Mouse (Mus musculus): ENCODE measurements around the gene Efemp1. TPM values are rescaled to one million over a fixed set of nuclear protein-coding genes. Genes with fewer than 3 reads are reported as not detected.

The Efemp1 gene
- polyA plus RNA-seq, 1 experiment from 2014 or later: 12.8 TPM

DNA sequence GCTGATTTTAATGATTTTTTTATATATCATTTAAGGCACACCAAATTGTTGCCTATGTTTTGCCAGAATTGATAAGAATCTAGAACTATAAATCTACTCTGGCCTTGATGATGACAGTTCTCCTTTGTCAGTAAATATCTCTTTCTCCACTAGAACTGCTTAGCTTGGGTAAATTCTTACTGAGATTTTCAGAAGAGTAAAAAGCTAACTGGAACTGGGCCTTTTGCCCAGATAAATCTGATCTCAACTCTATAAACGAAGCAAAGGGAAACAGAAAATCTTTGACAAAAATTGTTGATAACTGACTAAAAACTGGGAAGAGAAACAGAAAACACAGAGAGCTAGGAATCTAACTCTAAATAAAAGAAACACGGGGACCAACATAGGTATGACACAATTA lies 51.6 kb downstream of the Efemp1 start:
- WGBS: 74% methylated on average over 2 of the region's 2 CpGs

DNA sequence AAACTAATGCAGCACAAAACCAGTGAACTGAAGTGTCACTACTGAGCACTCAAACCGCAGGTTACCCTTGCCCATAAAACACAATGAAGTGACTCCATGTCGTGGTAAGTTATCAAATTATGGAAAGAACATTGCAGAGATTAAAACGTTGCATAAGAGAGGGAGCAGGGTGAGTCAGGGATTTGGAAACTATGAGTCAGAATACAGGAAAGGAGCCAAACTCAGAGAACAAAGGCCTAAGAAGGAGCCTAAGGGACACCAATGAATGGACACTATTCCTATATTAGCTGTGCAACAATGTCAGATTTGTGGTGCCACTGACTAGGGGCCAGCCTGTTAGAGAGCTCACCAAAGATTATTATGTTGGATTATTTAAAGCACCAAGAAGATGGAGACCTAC lies 53.3 kb downstream of the Efemp1 start:
- Histone ChIP-seq H3K27me3 (ENCODE audit: control insufficient read depth, insufficient read depth, low read length) (no peaks in the 10 kb centered on the region), H3K9ac (ENCODE audit: low read depth, low read length) (no peak overlapping the region), H3K4me1 (ENCODE audit: control insufficient read depth, insufficient read depth, low read length) (no peaks in the 10 kb centered on the region), H3K9me3 (ENCODE audit: control insufficient read depth, low read length) (no peaks in the 10 kb centered on the region), H3K4me2 (replicated peaks; ENCODE audit: low read depth, low read length) (no peak overlapping the region), H3K36me3 (ENCODE audit: control insufficient read depth, insufficient read depth, low read length) (no peaks in the 10 kb centered on the region), H3K27ac (ENCODE audit: low read depth, low read length) (no peak overlapping the region), H3K4me3 (ENCODE audit: low read length) (no peak overlapping the region)
- 74% methylated on average over 3 of the region's 3 CpGs for WGBS
- ATAC-seq (ENCODE audit: low FRiP score, low TSS enrichment): no peak

More for the DNA sequence above, 51.6 kb downstream of the Efemp1 start:
- Histone ChIP-seq H3K4me1 (ENCODE audit: control insufficient read depth, insufficient read depth, low read length) (no peaks in the 10 kb centered on the region), H3K27me3 (ENCODE audit: control insufficient read depth, insufficient read depth, low read length) (no peaks in the 10 kb centered on the region), H3K27ac (ENCODE audit: low read depth, low read length) (no peak overlapping the region), H3K9ac (ENCODE audit: low read depth, low read length) (no peak overlapping the region), H3K4me2 (replicated peaks; ENCODE audit: low read depth, low read length) (no peak overlapping the region), H3K9me3 (ENCODE audit: control insufficient read depth, low read length) (no peaks in the 10 kb centered on the region), H3K36me3 (ENCODE audit: control insufficient read depth, insufficient read depth, low read length) (no peaks in the 10 kb centered on the region), H3K4me3 (ENCODE audit: low read length) (no peak overlapping the region)
- no peak for ATAC-seq (ENCODE audit: low FRiP score, low TSS enrichment)

DNA sequence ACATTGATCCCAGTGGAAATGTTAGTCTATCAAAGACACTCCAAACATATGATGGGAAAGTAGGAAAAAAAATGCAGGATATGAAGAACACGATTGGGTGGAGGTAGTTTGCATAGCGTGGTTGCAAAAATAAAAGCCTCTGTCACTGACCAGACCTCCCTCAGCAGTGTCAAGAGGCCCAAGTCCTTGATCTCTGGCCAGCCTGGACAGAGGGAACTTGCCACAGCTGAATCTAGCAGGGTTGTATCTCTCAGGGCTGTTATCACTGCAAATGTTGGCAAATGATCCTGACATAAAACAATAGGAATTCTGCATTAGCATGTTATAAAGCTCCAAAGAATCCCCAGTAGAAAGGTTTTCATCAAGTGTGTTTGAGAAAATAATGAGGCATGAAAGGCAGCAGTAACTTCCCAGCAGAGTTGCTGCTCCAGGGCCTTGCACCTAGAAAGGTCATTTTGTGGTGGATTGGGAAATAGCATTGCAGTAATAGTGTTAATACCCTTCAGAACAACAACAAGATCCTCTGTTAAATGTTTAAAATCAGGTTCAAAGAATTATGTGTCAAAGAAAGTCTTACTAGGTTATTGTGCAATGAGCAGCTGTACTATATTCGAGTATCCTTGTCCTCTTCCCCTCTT lies 56.0 kb downstream of the Efemp1 start:
- ATAC-seq (ENCODE audit: low FRiP score, low TSS enrichment): no peak
- H3K4me3 ChIP-seq (ENCODE audit: low read length): no peak overlapping the region
- no peaks in the 10 kb centered on the region for H3K9me3 ChIP-seq (ENCODE audit: control insufficient read depth, low read length)
- H3K4me1 ChIP-seq (ENCODE audit: control insufficient read depth, insufficient read depth, low read length): no peaks in the 10 kb centered on the region
- WGBS: 47% methylated on average over 3 of the region's 3 CpGs
- no peaks in the 10 kb centered on the region for H3K27me3 ChIP-seq (ENCODE audit: control insufficient read depth, insufficient read depth, low read length)
- H3K9ac ChIP-seq (ENCODE audit: low read depth, low read length): no peak overlapping the region
- H3K36me3 ChIP-seq (ENCODE audit: control insufficient read depth, insufficient read depth, low read length): no peaks in the 10 kb centered on the region
- no peak overlapping the region for H3K4me2 ChIP-seq (replicated peaks; ENCODE audit: low read depth, low read length)
- H3K27ac ChIP-seq (ENCODE audit: low read depth, low read length): no peak overlapping the region

DNA sequence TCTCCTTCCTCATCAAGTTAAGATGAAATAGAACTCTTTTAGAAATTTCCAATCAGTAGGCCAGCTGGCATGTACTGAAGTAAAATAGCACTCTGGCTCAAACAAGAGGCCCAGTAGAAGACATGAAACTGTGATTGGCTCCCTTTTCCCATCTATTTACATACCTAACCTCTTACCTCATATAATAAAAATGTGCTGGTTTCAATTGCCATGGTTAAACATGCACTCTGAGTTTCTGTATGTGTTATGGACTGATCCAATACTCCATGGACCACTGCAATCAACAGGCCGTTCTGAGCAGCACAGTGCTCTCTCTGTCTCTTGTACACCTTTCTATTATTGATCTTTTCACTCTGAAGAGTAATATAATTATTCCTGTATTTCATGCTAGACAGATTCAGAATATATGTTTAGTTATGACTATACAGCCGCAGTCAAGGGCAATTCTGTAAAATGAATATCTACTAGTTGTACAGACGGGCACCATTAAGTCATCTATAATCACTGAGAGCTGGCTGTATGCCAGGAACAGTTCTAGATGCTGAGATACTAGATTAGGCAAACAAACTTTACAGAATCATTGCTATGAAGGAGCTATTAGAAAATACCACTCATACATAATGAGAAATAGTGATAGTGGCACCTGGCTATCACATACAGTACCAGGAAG lies 59.6 kb downstream of the Efemp1 start:
- Histone ChIP-seq H3K4me1 (ENCODE audit: control insufficient read depth, insufficient read depth, low read length) (no peaks in the 10 kb centered on the region), H3K4me2 (replicated peaks; ENCODE audit: low read depth, low read length) (no peak overlapping the region), H3K27ac (ENCODE audit: low read depth, low read length) (no peak overlapping the region), H3K9ac (ENCODE audit: low read depth, low read length) (no peak overlapping the region), H3K9me3 (ENCODE audit: control insufficient read depth, low read length) (no peaks in the 10 kb centered on the region), H3K36me3 (ENCODE audit: control insufficient read depth, insufficient read depth, low read length) (no peaks in the 10 kb centered on the region), H3K4me3 (ENCODE audit: low read length) (no peak overlapping the region), H3K27me3 (ENCODE audit: control insufficient read depth, insufficient read depth, low read length) (no peaks in the 10 kb centered on the region)
- 83% methylated on average over 3 of the region's 3 CpGs for WGBS
- ATAC-seq (ENCODE audit: low FRiP score, low TSS enrichment): no peak

DNA sequence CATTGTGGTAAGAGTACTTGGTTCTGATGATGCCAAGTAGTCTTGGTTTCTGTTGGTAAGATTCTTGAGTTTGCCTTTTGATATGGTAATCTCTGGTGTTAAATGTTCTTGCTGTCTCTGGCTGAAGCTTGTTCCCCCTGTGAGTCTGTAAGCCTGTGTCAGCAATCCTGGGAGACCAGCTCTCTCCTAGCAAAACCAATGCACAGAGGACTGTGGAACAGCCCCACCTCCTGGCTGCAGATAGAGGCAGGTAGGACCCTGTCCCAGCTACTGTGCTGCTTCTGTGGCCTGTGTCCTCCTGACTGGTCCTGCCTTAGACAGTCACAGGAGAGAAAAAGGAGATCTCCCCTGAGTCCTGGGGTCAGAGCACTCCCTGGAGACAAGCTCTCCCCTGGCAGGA lies 81.4 kb downstream of the Efemp1 start:
- Histone ChIP-seq H3K27ac (ENCODE audit: low read depth, low read length) (no peak overlapping the region), H3K4me2 (replicated peaks; ENCODE audit: low read depth, low read length) (no peak overlapping the region), H3K36me3 (ENCODE audit: control insufficient read depth, insufficient read depth, low read length) (no peaks in the 10 kb centered on the region), H3K9me3 (ENCODE audit: control insufficient read depth, low read length) (no peaks in the 10 kb centered on the region), H3K4me1 (ENCODE audit: control insufficient read depth, insufficient read depth, low read length) (no peaks in the 10 kb centered on the region), H3K9ac (ENCODE audit: low read depth, low read length) (no peak overlapping the region), H3K4me3 (ENCODE audit: low read length) (no peak overlapping the region), H3K27me3 (ENCODE audit: control insufficient read depth, insufficient read depth, low read length) (no peaks in the 10 kb centered on the region)
- no peak for ATAC-seq (ENCODE audit: low FRiP score, low TSS enrichment)

DNA sequence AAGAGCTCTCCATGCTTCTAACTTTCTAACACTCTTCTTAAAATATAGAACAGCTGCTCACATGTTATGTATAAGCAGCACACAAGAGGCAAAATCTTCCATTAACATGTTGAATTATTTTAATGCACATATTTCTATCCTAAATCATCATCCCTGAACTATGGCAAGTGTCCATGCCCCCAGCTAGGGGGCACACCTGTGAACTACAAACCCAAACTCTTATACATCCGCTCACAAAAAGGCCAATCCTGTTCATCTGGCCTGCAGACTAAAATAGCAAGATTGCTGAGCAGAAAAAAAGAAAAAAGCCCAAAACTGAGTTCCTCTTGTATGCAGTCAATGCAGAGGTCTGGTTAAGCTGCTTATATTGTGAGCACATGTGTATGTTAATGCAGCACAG lies 86.6 kb downstream of the Efemp1 start:
- Histone ChIP-seq H3K27me3 (ENCODE audit: control insufficient read depth, insufficient read depth, low read length) (no peaks in the 10 kb centered on the region), H3K9me3 (ENCODE audit: control insufficient read depth, low read length) (no peaks in the 10 kb centered on the region), H3K36me3 (ENCODE audit: control insufficient read depth, insufficient read depth, low read length) (no peaks in the 10 kb centered on the region), H3K4me1 (ENCODE audit: control insufficient read depth, insufficient read depth, low read length) (no peaks in the 10 kb centered on the region), H3K9ac (ENCODE audit: low read depth, low read length) (no peak overlapping the region), H3K27ac (ENCODE audit: low read depth, low read length) (no peak overlapping the region), H3K4me2 (replicated peaks; ENCODE audit: low read depth, low read length) (no peak overlapping the region), H3K4me3 (ENCODE audit: low read length) (no peak overlapping the region)
- 88% methylated on average over 1 of the region's 1 CpGs for WGBS
- ATAC-seq (ENCODE audit: low FRiP score, low TSS enrichment): no peak

DNA sequence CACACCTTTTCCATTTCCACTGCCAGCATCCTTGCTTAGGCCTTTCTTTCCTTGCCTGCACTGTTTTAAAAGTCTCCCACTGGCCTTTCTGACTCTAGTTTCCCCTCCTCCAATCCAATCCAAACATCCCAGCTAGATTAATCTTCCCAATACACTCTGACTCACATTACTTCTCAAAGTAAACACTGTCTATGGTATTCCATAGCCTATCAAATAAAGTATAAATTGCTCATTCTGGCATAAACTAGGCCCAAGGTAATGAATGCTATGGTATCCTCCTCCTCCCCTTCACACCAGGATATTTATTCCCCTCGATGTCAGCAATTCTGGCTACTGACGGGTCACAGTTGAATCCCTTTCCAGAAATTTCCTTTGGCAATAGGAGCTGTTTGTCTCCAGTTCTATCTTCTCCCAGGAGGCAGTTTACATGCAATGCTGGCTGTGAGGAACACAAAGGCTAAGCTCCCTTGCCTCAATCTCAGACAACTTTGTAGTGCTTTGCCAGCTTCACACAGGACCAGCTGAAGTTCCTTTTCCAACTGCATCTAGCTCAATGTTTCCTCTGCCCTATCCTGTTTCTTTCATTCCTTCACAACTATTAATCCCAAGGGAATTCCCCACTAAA lies 98.7 kb downstream of the Efemp1 start:
- ATAC-seq (ENCODE audit: low FRiP score, low TSS enrichment): peak; percentile 76; the same call in 1 of the 2 replicates

DNA sequence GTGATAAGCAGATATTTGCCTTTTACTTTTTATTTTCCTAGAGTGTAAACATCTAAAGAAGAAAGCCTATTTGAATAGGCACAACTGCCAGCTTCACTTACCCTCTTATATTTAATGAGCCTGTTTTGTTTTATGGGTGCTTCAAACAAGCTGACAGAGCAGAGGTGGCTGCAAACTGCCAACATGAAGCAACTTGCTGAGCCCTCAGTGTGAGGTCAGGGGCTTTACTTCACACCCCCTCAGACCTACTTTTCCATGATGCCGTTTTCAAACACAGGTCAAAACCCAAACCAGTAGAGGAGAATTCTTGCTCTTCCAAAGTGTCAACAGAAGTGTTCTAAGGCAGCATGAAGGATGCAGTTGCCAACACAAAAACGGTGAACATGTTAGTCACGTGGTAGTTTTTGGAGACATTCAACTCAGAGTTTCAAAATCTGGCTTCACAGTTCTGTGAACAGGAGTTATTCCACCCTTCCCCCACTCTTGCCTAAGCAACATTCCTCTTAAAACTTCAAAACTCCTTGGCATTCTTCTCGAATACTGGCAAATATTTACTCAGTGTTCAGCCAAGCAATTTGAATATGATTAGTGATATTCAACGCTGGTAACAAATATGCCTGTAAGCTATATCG lies 101.8 kb downstream of the Efemp1 start:
- no peak overlapping the region for H3K9ac ChIP-seq (ENCODE audit: low read depth, low read length)
- H3K36me3 ChIP-seq (ENCODE audit: control insufficient read depth, insufficient read depth, low read length): no peaks in the 10 kb centered on the region
- 0 out of 2 replicates have a peak, but pooled peaks cover 3% of the 10 kb centered on the region for H3K4me1 ChIP-seq (ENCODE audit: control insufficient read depth, insufficient read depth, low read length)
- H3K27me3 ChIP-seq (ENCODE audit: control insufficient read depth, insufficient read depth, low read length): no peaks in the 10 kb centered on the region
- peak; percentile 53 for ATAC-seq (ENCODE audit: low FRiP score, low TSS enrichment)
- 45% methylated on average over 6 of the region's 6 CpGs for WGBS
- H3K9me3 ChIP-seq (ENCODE audit: control insufficient read depth, low read length): no peaks in the 10 kb centered on the region
- no peak overlapping the region for H3K4me2 ChIP-seq (replicated peaks; ENCODE audit: low read depth, low read length)
- no peak overlapping the region for H3K4me3 ChIP-seq (ENCODE audit: low read length)
- no peak overlapping the region for H3K27ac ChIP-seq (ENCODE audit: low read depth, low read length)

More for the DNA sequence above, 98.7 kb downstream of the Efemp1 start:
- no peak overlapping the region; the same call in 1 of the 2 replicates for H3K27ac ChIP-seq (ENCODE audit: low read depth, low read length)
- 17% methylated on average over 2 of the region's 2 CpGs for WGBS
- 0 out of 2 replicates have a peak, but pooled peaks cover 3% of the 10 kb centered on the region for H3K4me1 ChIP-seq (ENCODE audit: control insufficient read depth, insufficient read depth, low read length)
- no peak overlapping the region for H3K9ac ChIP-seq (ENCODE audit: low read depth, low read length)
- no peaks in the 10 kb centered on the region for H3K36me3 ChIP-seq (ENCODE audit: control insufficient read depth, insufficient read depth, low read length)
- H3K27me3 ChIP-seq (ENCODE audit: control insufficient read depth, insufficient read depth, low read length): no peaks in the 10 kb centered on the region
- no peaks in the 10 kb centered on the region for H3K9me3 ChIP-seq (ENCODE audit: control insufficient read depth, low read length)
- H3K4me3 ChIP-seq (ENCODE audit: low read length): no peak overlapping the region
- H3K4me2 ChIP-seq (replicated peaks; ENCODE audit: low read depth, low read length): no peak overlapping the region

DNA sequence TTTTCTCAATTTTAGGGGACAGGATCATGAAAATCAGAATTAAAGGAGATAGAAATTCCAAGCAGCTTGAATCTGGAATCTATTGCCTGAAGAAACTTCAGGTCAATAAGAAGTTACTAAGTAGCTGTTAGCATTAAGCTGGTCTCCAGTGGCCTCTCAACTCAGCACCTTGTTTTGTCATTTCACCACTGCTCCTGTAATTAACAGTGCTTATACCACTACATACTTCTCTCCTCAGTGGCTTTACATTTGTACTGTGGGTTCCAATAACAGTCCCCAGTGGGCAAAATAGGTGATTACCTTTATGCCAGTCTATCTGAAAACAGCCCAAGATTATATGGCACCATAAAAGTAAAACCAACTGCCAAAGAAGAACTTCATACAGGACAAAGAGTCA lies 102.3 kb downstream of the Efemp1 start:
- Histone ChIP-seq H3K27me3 (ENCODE audit: control insufficient read depth, insufficient read depth, low read length) (no peaks in the 10 kb centered on the region), H3K4me1 (ENCODE audit: control insufficient read depth, insufficient read depth, low read length) (0 out of 2 replicates have a peak, but pooled peaks cover 3% of the 10 kb centered on the region), H3K9me3 (ENCODE audit: control insufficient read depth, low read length) (no peaks in the 10 kb centered on the region), H3K27ac (ENCODE audit: low read depth, low read length) (no peak overlapping the region), H3K9ac (ENCODE audit: low read depth, low read length) (no peak overlapping the region), H3K4me3 (ENCODE audit: low read length) (no peak overlapping the region), H3K4me2 (replicated peaks; ENCODE audit: low read depth, low read length) (no peak overlapping the region), H3K36me3 (ENCODE audit: control insufficient read depth, insufficient read depth, low read length) (no peaks in the 10 kb centered on the region)
- ATAC-seq (ENCODE audit: low FRiP score, low TSS enrichment): no peak
